Mouse (Mus musculus): Measurements from ENCODE around the gene Gm973.
"Not testable (repeated sequence)": the region's sequence is repeated elsewhere in the genome, so short reads cannot be mapped to it uniquely, and the experiment has no call there.

Gene Gm973

GRCm38 (mm10) chr1:59592359-59592758, 76.3 kb downstream of the Gm973 start:
- DNase-seq: no peak

DNA sequence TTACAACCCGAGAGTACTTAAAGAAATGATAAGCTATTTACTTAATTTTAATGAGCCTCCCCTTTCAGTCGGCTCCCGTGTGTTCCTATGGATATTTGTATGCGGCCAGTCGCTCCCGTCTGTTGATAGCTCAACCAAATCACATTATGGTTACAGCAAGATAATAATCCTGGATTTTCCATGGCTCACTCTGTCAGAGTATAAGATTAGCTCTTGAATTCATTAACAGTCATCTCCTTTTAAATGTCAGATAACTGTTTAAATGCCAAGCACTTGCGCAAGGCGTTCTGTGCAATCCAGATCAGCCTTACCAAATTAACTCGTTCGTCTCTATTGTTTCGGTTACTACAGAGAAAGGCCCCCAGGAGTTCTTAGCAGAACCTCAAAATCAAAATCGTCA, 76.8 kb downstream of the Gm973 start:
- DNase-seq: no peak

DNA sequence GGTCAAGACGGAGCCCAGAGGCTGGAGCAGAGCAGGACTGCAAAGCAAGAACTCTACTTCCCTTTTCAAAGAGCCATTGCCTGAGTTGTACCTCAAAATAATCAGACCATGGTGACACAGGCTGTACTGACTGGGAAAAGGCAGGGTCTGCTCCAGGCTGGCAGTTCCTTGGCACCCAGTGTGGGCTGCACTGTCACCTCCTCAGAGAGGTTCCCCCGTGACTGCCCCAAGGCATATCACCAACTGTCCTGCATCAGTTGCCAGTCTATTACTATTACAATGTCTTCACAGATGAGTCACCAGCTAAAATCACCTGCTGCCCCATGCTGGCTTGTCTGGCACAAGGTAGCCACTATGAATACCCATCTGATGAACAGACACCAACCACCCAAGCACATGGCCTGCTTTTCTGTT, 77.6 kb downstream of the Gm973 start:
- DNase-seq: peak; percentile 59 to 67

- DNase-seq: no peak
Observed at GRCm38 (mm10) chr1:59594586-59595266, 78.7 kb downstream of the Gm973 start.

DNA sequence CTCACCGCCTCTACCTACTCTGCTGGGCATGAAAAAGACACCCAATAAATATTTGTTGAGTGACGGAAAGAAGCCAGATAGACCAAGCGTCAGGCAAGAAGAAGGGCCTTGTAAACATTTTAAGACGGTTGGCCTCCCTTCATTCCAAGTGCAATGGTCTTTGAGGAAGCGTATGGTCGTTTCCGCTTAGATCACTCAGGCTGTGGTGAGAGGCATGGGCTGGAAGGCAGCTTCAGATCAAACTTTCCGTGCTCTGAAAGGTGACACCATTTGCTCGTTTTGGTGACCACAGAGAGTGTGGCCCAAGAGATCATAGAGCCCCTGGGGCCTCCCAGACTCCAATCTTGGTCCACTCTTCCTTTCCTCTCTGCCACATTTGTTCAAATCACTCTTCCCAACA, 79.5 kb downstream of the Gm973 start:
- DNase-seq: no peak

- peak; percentile 81 to 83 for DNase-seq
Observed at GRCm38 (mm10) chr1:59602531-59603416, 86.7 kb downstream of the Gm973 start.

GRCm38 (mm10) chr1:59603417-59603712, 87.3 kb downstream of the Gm973 start:
- DNase-seq: no peak

DNA sequence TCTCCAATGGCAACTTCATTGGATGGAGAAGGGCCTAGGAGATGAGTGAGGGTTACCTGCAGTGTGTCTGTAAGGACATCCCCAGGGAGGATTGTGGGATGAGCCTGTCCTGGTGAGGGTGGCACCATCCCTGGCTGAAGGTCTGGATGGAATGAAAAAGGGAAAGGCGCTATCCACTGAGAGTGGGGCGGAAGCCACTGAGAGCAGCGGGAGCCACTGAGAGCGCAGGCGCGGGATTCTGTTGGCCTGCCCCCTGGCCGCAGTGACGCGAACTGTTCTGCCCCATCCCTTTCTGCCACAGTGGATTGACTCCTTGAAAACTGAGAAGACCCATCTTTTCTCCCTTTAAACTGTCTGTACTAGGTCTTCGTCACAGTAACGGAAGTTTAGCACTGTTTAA, 87.8 kb downstream of the Gm973 start:
- DNase-seq: peak; percentile 49 to 61

DNA sequence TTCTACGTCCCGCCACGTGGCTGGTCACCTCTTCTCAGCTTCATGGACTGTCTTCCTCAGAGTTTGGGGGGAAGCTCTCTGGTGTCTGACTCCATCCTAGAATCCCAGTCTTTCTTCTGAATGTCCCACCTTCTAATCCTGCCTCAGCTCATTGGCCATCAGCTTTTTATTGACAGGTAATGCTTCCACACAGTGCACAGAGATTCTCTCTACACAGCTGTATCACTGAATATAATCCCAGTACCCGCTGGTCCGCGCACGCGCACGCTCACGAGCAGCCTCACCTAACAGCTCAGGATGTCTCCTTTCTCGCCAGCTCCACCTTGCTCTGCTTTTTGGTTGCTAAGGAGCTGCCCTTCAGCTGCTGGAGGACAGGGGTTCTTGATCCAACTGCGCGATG, 90.4 kb downstream of the Gm973 start:
- DNase-seq: peak in 1 of 2 experiments; percentile 39

GRCm38 (mm10) chr1:59607071-59607470, 91.0 kb downstream of the Gm973 start:
- peak; percentile 67 to 75 for DNase-seq

DNA sequence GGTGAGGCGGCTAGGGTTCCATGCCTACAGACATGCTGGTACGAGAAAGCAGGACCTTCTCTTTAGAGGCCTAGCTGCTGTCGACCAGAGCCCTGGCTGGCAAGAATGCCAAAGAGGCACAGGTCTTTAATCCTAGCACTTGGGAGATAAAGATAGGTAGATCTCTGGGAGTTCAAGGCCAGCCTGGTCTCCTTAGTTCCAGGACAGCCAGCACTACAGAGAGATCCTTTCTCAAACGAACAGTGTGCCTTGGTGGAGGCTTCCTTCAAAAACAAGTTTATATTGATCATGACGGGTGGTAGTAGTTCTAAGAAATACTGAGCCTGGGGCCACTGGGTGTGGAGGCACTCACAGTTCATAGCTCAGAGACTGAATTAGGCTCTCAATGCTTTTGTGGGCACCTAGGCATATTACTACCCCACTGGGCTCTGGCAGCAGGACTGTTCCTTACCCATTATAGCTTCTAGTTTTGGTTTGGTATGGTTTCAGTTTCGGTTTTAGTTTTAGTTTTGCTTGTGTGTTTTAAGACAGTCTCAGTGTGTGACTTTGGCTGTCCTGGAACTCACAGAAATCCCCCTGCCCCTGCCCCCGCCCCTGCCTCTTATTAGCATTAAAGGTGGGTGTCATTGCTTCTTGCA, 92.2 kb downstream of the Gm973 start:
- no peak for DNase-seq

- DNase-seq: no peak
Observed at GRCm38 (mm10) chr1:59608920-59609319, 92.9 kb downstream of the Gm973 start.

DNA sequence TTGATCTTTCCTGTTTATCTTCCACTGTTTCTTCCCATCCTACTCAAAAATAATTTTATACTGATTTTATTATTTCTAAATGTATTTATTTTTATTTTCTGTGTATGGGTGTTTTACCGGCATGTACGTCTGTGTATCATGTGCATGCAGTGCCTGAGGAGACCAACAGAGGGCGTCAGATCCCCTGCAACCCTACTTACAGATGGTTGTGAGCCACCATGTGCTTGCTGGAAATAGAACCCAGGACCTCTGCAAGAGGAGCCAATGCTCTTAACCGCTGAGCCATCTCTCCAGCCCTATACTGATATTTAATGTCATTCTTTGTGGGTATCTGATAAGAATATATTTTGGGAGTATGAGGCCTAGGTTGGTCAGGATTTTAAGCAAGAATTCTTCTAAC, 93.4 kb downstream of the Gm973 start:
- peak; percentile 40 to 60 for DNase-seq

DNA sequence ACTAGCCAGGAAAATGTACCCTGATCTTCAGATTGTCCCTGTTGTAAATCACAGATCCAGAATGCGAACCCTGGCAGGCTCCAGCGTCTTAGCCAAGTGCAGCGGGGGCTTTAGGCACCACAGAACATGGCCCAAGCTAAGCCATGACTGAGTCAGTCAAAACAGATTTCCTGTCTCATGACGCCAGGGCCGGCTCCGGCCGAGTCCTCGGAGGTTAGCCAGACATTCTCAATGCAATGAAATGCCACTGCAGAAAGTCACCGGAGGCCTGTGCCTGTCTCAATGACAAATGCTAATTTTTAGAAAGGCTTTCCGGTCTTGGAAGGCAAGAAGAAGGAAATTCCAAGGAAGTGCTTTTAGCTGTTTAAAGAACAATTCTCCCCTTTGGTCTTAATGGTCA, 93.8 kb downstream of the Gm973 start:
- DNase-seq: peak; percentile 42 to 59

- DNase-seq: no peak
Observed at GRCm38 (mm10) chr1:59610929-59611328, 94.9 kb downstream of the Gm973 start.

- DNase-seq: peak; percentile 76 to 87
Observed at GRCm38 (mm10) chr1:59613795-59614194, 97.7 kb downstream of the Gm973 start.

DNA sequence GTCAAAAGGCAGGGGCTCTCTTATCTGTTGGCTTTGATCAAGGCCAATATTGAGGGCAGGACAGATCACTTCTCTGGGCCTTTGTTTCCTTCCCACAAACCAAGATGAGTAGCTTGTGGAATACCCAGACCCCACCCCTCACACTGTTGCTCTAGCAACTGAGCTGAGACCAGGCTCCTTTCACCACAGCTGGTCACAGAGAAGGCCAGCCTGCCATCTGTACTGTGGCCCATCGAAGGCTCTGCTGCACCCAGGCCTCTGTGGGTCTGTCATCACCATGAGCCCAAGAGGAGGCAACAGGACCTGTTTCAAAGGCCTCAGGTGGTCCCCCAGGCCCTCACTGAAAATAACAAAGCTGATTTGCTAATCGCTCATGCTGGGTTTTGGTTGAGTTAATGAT, 99.0 kb downstream of the Gm973 start:
- no peak for DNase-seq

GRCm38 (mm10) chr1:59619201-59619600, 103.1 kb downstream of the Gm973 start:
- DNase-seq: no peak

DNA sequence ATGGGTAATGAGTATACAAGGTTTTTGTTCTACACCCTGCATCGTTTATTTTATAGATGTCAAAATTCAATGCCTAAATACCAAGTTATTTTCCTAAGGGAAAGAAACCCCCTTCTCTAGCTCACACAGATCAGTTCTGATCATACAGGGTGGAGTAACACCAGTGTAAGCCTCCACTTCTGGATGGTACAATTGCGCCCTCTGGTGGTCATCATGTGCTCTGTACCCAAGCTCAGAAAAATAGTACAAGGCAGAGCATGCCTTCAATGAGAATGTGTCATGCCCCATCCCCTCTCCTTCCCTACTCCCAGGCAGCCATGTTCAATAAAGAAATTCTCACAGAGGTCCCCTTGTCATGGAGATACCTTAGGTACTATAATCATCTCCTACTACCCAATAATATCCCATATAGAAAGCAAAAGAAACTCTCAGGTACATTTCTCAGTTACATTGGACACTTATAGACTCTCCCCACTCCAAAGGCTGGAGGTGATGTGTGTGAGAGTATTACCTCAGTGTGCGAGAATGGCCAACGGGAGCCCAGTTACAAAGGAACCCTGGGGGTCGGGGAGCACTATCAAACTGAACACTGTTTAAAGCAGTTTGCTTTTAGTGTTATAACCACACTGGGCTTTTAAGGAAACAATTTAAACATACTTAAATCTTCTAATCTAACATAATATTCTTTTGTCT, 107.4 kb downstream of the Gm973 start:
- peak; percentile 89 to 92 for DNase-seq

DNA sequence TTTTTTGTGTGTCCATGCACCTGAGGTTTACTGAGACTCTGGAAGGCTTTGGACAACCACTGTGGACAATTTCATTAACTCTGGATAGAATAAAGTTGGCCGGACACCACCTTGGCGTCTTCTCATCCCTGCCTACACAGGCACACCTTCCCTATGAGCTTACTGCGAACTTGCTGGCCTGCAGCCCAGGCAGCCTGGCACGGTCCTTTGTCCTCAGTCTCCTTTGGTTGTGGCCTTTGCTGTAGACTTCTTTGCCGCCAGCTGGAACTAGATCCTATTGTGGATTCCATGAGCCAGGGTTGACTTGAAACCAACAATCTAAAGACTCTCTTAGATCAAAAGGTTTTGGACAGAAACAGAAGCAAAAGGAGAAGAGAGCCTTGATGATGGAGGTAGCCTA, 109.3 kb downstream of the Gm973 start:
- peak; percentile 91 to 95 for DNase-seq

DNA sequence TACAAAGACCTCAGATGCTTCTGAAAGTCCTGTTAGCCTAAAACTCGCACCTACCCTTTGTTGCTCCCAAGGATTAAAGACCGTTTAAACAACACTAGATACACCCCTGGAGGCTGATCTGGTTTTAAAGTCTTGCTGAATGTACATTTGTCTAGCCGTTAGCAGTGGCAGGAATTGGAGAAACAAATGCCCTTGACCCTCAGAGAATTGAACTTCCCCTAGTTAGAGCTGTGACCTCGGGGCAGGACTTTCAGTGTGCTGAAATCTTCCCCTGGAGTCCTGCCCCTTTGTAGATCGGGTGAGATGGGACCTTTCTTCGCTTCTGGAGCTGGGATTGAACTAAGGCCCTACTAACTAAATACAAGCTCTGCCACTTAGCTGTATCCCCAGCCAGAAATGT, 113.1 kb downstream of the Gm973 start:
- DNase-seq: no peak

- not testable (repeated sequence) for DNase-seq
Observed at GRCm38 (mm10) chr1:59630356-59630755, 114.3 kb downstream of the Gm973 start.

DNA sequence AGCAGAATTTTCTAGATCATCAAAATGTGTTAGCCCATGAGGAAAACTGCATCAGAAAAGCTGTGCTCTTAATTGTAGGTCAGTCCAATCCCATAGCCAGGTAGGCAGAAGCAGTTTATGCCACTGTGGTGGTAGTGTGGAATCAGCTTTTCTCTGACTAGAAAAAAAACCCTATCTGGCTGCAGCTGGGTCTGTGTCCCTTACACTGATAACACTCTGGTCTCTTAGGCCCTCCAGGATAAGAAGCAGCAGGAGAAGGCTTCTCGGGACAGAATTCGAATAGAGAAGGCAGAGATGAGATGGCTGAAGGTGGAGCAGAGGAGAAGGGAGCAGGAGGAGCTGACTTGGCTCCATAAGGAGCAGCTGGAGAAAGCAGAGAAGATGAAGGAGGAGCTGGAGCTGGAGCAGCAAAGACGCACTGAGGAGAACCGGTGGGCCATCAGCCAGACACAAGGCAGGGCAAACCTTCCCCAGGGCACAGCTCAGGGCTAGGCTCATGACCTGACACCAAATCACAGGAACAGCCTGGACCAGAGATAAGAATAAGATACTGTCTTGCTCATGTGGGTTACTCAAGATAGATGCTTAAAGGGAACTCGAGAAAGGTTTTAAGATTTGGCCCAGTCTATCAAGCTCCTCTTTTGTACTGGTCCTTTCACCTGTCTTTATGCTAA, 116.1 kb downstream of the Gm973 start:
- DNase-seq: no peak
